Mouse (Mus musculus): ENCODE results near the gene Os9.

DNA sequence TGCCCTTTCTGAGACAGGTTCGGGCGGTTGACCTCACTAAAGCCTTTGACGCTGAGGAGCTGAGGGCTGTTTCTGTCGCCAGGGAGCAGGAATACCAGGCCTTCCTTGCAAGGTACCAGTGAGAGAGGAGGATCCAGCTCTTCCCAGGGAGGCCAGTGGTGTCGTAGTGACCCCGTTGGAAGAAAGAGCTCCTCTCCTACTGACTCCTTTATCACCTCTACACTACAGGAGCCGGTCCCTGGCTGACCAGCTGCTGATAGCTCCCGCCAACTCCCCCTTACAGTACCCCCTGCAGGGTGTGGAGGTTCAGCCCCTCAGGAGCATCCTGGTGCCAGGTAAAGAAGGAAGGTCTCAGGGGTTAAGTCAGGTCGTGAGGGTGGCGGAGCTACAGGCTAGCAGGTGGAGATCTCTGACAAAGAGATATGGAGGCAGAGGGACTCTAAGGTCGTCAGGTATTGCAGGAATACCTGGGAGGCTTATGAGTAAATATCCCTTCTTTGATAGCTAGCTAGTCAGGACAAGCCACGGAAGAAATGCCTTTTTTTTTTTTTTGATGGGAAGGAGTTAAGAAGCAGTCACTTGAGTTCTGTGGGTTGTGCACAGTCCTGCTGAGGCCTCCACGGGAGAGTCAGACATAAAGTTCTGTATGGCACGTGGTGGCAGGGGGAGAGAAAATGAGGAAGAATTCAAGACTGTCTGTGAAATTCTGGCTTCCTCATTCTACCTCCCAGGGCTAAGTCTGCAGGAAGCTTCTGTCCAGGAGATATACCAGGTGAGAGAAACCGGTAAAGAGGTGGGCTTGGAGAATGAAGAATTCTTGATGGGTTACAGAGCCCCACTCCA, 46.1 kb upstream of the Os9 start:
- TF ChIP-seq CTCF (IDR thresholded peaks at IDR 0.05; ENCODE audit: low read depth) (no peak), EP300 (IDR thresholded peaks at IDR 0.05; ENCODE audit: low read depth) (no peak)

Data from liver, embryonic 14.5 days (tissue).